Mouse (Mus musculus): ENCODE results near the gene Sgf29.

Gene Sgf29

DNA sequence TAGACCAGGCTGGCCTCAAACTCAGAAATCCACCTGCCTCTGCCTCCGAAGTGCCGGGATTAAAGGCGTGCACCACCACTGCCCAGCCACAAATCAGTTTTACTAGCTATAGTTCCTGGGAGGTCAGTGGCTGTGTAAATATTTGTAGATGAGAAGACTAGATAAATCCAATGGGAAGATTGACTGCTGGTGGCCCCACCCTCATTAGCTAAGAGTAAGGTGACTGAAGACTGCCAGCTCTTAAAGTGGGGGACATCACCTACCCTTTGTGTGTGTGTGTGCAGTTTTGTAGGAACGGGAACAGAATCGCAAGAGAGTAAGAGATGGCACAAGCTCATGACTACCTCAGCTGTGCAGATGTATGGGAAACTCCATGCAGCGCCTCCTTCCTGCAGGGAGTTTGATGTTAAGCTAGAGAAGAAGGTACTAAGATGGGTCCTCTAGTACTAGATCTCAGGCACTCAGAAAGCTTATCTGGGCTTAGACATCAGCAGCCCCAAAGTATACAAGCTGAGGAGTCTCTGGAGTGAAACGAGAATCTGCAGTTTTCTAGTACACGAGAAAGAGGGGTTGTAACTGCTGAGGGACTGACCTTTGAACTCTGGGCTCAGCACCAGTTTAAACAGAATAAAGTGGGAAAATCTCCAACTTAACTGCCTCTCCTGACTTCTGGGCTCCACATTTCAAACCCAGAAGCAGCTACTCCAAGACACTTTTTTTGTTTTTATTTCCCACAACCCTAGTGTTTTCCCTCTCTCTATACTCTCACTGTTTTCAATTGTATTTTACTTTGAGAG is 29.6 kb downstream of the Sgf29 start:
- in situ Hi-C loops (cut with MboI; ENCODE audit: low sequenced_read_pairs) = no loop called here

DNA sequence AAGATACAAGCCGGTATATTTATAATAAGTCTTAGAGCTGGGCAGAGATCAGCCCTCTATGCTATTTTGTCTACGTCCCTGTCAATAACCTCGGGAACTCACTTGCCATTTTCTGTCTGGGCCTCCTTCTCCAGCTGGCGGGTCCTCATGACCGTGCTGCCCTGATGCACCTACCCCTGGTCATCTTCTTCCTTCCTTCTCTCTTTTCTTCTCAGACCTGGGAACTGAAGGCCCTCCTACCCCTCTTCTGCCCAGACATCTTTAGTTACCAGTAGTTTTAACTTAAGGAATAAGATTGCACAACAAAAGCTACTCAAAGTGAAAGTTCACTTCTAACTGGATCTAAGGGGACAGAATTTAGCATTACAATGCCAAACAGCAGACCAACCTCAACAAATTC is 30.6 kb downstream of the Sgf29 start:
- in situ Hi-C loops (cut with MboI; ENCODE audit: low sequenced_read_pairs) = no loop called here

DNA sequence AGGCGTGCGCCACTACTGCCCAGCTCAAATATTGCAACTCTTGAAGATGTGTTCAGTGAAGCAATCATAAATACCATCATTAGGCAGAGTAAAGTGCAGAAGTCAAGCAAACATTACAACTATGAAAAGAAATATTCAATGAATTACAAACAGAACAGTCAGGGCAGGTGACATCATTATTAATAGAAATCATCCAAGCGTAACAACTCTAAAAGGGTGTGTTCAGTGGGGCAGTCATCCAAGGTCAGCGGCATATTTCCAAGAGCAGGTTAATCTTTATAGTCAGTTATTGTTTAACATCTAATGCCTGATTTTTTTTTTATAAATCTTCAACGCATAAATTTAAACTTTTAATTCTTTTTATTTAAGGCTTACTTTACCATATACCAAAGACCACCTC is 32.1 kb downstream of the Sgf29 start:
- in situ Hi-C loops (cut with MboI; ENCODE audit: low sequenced_read_pairs) = no loop called here

DNA sequence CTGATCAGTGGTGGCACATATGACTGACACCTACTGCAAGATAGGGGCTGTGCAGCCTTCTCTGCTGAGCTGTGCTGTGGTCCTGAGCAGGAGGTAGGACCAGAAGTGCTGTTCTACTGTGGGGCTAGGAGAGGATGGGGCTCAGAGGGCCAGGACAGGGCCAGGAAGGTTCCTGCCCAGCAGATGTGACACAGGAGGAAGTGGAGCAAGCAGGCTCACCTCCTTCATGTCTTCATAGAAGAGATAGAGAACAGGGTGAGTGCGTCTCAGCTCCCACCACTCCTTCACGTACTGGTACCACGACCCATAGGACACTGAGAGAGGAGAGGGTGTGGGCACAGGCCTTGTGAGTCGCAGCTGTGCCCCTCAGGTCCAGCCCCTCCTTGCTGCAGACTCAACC is 39.0 kb downstream of the Sgf29 start:
- in situ Hi-C loops (cut with MboI; ENCODE audit: low sequenced_read_pairs) = loop anchor here (5.0 kb wide), 1 partner anchor 41 kb away; the partner anchor contains the start of gene Sgf29

DNA sequence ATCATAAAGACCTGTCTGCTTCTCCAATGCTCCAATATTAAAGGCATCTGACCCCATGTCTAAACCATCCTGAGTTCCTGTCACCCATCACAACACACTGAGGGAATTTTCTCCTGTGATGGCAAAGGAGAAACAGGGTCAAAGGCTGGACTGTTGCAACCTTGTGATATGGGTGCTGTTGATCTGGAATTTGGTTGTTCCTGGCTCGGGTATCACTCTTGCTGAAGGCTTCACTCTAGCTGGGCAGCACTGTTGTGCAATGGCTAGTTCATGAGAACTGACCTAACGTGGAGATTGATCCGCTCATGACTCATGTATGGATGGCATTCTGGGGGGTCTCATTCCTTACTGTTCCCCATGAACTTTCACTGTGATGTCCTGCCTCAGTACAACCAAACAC is 39.9 kb downstream of the Sgf29 start:
- in situ Hi-C loops (cut with MboI; ENCODE audit: low sequenced_read_pairs) = loop anchor here (5.0 kb wide), 1 partner anchor 42 kb away; the partner anchor contains the start of gene Sgf29

DNA sequence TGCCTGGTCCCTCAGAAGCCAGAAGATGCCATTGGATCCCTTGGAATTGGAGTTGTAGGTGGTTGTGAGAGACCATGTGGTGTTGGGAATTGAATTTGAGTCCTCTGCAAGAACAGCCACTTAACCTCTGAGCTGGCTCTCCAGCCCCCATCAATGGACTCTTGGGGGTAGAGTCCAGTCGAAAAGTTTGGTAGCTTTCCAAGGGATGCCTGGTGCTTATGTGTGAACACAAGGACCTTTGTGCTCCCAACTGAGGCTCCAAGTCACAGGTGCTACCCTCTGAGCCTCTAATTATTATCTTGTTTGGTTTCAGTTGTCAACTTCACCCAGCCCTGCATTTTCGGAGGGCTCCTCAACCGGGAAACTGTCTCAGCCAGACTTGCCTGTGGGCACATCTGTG is 41.6 kb downstream of the Sgf29 start:
- in situ Hi-C loops (cut with MboI; ENCODE audit: low sequenced_read_pairs) = loop anchor here (10.0 kb wide), 2 partner anchors 116 to 494 kb away; no protein-coding TSS in a partner anchor

DNA sequence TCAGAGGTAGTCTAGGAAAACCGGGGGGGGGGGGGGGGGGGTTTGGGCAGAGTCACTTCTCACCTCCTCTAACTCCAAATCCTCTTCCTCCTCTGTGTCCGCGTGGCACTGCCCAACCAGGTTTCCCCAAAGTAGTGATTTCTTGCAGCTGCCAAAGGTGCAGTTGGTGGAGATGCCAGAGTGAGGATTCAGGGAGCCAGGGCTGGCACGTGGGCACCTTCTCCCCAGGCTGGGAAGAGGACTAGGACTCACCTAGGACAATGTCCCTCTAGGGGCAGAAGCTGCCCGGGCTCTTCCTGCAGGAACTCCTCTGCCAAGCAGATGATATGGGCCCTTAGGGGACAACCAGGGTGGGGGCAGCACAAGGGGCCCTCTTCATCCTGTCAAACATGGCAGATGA is 42.6 kb downstream of the Sgf29 start:
- in situ Hi-C loops (cut with MboI; ENCODE audit: low sequenced_read_pairs) = loop anchor here (10.0 kb wide), 2 partner anchors 117 to 493 kb away; no protein-coding TSS in a partner anchor

DNA sequence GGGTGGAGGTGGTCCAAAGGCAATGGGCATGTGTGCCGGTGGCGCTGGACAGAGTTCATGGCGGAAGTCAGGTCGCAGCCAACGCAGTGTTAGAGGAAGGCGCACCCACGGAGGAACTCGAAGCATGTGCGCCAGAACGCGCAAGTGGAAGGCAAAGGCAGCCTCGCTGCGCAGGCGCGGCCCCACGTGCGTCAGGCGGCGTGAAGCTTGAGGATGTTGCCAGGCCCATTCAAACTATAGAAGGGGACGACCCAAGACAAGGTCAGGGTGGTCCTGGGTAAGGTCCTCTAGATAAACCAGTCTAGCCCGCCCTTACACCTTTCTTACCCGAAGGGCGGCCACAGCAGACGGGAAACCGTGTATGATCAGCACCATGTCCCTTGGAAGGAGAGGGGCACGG is 43.3 kb downstream of the Sgf29 start:
- in situ Hi-C loops (cut with MboI; ENCODE audit: low sequenced_read_pairs) = loop anchor here (10.0 kb wide), 2 partner anchors 118 to 492 kb away; no protein-coding TSS in a partner anchor

DNA sequence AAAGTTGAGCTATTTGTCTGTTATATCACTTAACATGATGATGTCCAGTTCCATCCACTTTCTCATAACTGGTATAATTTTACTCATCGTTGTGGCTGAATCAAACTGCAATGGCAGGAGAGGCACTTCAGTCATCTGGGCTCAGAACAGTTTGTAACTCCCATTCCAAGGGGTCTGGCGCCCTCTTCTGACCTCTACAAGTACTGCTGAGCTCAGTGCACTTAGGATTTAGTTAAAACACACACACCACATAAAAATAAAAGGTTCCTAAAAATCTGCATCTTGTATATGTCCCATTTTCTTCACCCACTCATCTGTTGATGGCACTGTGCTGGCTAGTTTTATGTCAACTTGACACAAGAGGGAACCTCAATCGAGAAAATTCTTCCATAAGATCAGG is 44.1 kb downstream of the Sgf29 start:
- in situ Hi-C loops (cut with MboI; ENCODE audit: low sequenced_read_pairs) = loop anchor here (10.0 kb wide), 2 partner anchors 118 to 492 kb away; no protein-coding TSS in a partner anchor

DNA sequence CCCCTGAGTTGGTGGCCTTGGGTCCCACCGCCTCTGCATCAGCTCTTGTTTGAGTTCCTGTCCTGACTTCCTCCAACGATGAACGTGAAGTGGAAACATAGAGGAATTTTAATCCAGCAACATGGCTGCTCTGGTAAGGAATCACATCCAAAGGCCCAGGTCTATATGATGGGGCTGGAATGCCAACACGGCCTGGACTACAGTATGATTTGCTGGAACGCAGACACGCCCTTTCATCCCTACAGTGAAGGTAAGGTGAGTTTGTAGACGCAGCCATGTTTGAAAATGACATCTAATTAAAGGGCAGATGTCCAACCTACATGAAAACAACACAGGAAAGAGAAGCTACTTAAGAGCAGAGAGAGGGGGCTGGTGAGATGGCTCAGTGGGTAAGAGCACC is 44.7 kb downstream of the Sgf29 start:
- in situ Hi-C loops (cut with MboI; ENCODE audit: low sequenced_read_pairs) = loop anchor here (10.0 kb wide), 2 partner anchors 119 to 491 kb away; no protein-coding TSS in a partner anchor

DNA sequence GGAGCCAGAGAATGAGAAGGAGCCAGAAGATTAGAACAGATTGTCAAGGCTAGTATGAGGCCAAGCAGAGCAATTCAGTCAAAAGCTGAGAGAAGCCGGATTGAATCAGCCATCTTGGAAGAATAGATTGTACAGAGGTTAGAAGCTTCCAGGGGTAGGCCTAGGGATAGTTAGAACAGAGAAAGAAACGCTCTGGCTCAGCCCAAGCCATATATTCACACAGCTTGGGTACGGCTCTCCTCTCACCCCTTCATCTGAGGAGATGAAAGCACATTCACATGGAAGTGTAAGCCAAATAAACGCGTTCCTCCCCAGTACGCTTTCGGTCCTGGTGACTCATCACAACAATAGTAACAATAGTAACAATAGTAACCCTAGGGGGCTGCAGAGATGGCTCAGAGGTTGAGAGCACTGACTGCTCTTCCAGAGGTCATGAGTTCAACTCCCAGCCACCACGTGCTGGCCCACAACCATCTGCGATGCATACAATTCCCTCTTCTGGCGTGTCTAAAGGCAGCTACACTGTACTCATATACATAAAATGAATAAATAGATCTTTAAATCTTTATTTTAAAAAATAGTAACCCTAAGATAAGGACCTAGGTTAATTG is 45.4 kb downstream of the Sgf29 start:
- in situ Hi-C loops (cut with MboI; ENCODE audit: low sequenced_read_pairs) = loop anchor here (10.0 kb wide), 2 partner anchors 120 to 490 kb away; no protein-coding TSS in a partner anchor

DNA sequence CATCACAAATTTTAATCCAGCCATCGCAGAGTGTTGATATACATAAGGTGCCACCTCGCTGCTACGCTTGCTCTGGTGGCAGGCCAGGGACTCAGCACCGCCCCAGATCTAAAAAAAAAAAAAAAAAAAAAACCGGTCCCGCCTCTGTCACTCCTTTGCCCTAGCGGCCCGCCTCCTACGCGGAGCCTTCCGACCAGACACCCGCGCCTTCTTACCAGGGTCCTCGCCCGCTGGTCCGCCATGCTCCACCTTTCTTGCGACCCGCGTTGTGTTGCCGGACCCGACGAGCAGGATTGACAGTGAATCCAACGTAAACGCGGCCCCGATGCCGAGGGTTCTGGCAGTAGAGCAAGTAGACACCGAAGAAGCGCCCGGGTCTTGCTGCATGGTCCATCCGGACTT is 46.1 kb downstream of the Sgf29 start, which contains the start of gene Bola2:
TSS of gene Bola2 (plus strand) at position 192 of the 402 bp plus-strand sequence.
- in situ Hi-C loops (cut with MboI; ENCODE audit: low sequenced_read_pairs) = loop anchor here (10.0 kb wide), 2 partner anchors 120 to 490 kb away; no protein-coding TSS in a partner anchor

DNA sequence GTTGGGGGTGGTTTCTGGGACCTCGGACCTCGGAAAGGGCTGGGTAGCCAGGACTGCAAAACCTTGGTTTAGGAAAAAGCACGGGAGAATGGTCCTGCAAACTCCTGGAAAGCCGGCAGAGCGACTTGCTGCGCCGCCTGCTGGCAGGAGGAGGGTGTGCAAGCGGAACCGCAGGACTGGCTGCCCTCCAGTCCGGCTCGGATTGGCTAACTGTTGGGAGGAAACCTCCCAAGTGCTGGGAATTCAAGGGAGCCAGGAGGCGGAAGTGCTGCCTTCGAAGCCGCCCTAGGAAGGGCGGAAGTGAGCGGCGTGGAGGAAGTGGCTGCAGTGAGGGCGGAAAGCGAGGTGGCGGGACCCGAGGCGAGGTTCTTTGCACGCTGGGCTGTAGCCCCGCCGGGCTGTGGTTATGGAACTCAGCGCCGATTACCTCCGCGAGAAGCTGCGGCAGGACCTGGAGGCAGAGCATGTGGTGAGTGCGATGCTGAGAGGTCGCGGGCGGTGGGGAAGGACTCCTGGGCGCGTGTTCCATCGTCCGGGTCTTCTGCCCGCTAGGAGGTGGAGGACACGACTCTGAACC is 46.6 kb downstream of the Sgf29 start, which contains the start of gene Slx1b:
TSS of gene Slx1b (minus strand) at position 154 of the 577 bp plus-strand sequence.
- in situ Hi-C loops (cut with MboI; ENCODE audit: low sequenced_read_pairs) = loop anchor here (10.0 kb wide), 2 partner anchors 121 to 489 kb away; no protein-coding TSS in a partner anchor

DNA sequence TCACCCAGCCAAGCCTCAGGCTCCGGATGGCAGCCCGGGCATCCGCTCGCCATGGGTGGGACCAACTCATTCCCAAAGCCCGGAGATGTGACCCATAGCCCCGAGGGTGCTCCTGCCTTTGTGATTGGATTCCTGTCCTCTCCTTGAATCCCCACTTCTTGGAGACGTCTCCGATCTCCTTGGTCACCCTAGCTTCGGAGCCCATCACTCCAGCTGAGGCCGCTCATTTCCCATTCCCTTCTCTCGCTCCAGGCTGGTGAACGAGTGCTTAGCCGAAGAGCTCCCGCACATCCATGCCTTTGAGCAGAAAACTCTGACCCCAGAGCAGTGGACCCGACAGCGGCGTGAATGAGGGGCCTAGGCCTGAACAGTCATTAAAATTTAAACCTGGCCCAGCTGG is 47.2 kb downstream of the Sgf29 start:
- in situ Hi-C loops (cut with MboI; ENCODE audit: low sequenced_read_pairs) = loop anchor here (10.0 kb wide), 2 partner anchors 122 to 488 kb away; no protein-coding TSS in a partner anchor

DNA sequence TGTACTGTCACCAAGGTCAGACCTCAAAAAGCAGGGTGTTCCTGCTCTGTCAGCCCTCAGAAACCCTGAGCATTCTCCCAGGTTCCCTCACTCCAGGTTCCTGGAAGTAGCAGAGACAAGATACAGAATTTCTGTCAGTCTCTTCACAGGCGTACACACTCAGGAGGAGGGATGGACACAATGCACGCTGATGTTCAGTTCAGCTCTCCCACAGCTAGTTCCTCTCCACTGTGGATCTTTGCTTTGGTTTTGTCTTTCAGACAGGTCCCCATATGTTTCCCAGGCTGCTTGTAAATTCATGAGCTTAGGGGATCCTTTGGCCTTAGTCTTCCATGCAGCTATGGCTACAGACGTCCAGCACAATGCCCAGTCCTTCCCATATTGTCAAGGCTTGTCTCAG is 47.8 kb downstream of the Sgf29 start:
- in situ Hi-C loops (cut with MboI; ENCODE audit: low sequenced_read_pairs) = loop anchor here (10.0 kb wide), 2 partner anchors 122 to 488 kb away; no protein-coding TSS in a partner anchor

DNA sequence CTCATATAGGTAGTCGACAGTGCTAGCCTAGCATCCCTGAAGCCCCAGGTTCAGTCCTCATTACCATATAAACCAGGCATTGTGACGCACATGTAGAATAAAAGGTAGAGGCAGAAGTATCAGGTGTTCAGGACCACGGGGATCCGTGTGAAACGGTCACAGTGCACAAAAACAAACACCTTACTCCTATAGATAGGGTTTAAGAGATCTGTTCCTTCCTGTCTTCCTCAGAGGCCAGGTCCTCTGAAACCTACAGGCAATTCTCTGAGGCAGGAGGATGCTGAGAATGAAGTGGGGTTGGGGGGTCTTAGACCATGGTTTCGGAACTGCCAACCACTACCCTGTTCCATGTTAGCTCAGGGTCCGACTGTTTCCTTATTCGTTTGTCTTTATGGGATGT is 48.7 kb downstream of the Sgf29 start:
- in situ Hi-C loops (cut with MboI; ENCODE audit: low sequenced_read_pairs) = loop anchor here (10.0 kb wide), 2 partner anchors 123 to 487 kb away; no protein-coding TSS in a partner anchor

DNA sequence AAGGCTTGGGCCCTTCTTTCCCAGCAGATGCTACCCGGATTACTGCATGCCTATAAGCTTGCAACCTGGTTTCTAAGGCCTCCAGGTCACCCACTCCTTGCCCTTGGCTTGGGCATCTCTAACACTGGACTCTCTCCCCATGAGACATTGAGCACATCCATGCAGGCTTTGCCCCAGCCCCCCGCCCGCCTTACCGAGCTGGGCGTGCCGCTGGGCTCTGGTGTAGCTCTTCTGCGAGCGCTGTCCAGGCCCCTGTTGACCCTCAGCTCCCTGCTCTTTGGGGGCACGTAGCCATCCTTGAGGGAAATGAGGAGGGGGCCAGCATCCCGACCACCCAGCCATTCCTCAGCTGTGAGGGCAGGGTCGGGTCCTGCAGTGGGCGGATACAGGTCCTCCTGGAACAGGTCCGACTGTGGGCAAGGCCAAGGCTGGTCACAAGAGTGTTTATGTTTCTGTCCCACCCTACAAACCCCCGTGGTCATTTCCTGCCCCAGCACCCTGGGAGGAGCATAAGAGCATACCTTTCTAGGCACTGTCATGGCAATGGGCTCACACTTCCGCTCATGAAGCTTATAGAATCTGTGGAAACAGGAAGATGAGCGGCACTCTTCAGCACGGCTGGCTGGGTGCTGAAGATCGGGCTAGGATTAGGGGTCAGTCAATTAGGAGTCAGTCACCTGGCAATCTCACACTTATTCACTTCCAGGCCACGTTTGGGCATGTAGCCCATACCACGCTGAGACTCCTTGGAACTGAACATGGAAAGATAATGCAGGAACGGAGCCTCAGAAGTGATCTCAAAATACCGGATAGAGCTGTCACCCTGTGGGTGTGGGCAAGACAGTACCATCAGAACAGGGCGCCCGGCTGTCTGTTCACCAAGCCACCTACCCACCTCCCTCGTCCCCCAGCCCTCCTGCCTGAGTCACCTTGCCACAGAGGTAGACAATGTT is 51.2 kb downstream of the Sgf29 start:
- in situ Hi-C loops (cut with MboI; ENCODE audit: low sequenced_read_pairs) = loop anchor here (5.0 kb wide), 1 partner anchor 87 kb away; no protein-coding TSS in a partner anchor

DNA sequence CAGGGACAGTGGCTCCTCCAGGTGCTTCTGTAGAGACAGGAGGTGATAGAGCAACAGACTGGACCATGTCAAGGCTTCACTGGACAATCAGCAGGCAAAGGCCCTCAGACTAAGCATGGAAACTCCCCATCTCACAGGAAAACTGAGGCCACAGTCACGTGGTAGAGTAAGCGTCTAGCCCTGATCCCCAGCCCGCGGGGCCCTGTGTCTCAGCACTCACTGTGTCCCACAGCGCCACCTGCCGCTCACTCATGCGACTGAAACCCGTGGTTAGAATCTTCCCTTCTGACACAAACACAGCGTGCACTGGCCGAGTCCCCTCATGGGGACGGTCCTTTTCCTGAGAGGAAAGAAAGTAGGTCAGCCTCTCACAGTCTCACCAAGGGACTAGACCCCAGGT is 52.0 kb downstream of the Sgf29 start:
- in situ Hi-C loops (cut with MboI; ENCODE audit: low sequenced_read_pairs) = loop anchor here (5.0 kb wide), 1 partner anchor 86 kb away; no protein-coding TSS in a partner anchor

DNA sequence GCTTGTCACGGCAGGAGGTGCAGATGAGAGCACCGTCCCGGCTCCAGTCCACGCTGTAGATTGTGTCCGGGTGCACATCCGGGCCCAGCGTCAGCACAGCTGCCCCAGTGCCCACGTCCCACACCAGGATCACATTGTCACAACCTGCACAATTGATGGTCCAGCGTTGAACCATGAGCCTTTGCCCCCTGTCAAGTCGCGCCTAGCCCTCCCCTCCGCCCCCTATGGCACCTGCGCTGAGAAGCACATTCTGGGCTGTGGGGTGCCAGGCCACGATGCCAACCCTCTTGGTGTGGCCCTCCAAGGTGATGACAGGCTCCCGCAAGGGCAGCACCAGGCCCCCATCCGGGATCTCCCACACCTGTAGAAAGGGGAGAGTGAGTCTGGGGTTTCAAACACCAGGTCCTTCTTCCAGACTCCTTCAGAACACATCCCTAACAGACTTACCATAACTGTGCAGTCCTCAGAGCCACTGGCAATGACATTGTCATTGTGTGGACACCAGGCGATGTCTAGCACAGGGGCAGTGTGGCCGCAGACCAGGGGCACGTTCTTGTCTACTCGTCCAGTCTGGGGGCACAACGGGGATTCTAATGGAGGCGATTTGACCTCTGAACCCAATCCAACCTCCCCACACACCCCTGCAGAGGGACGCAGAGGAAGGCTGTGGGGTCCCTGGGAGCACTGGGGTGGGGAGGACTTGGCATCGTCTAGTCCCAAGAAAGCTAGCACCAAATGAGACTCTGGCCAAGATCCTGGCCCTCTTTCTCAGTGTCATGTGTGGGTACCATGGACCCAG is 52.6 kb downstream of the Sgf29 start:
- in situ Hi-C loops (cut with MboI; ENCODE audit: low sequenced_read_pairs) = loop anchor here (5.0 kb wide), 1 partner anchor 86 kb away; no protein-coding TSS in a partner anchor

Data from CH12F3 (cell line).